Mouse (Mus musculus) testis, adult 2 months (tissue): ENCODE measurements at regions not wholly inside any gene's neighbourhood (a gene's known extent, or its start where the extent isn't known, plus 50 kb on each side); places are given as distances from the start of the nearest gene placed in this dataset.

Source experiments
- CTCF ChIP-seq: fragments of 200-500 bp; IDR thresholded peaks from 2 replicates; pipeline ENCODE4 v1.5.1; 2012; ENCODE audit warnings: low read depth, mild to moderate bottlenecking, inconsistent platforms, low read length, moderate library complexity; ENCODE audit not compliant: control insufficient read depth, insufficient read depth, insufficient replicate concordance
- POLR2A ChIP-seq: fragments of 200-500 bp; IDR thresholded peaks from 2 replicates; pipeline ENCODE4 v1.6.1; 2012; ENCODE audit warnings: low read depth, mild to moderate bottlenecking, inconsistent platforms, low read length, moderate library complexity; ENCODE audit not compliant: control insufficient read depth

DNA sequence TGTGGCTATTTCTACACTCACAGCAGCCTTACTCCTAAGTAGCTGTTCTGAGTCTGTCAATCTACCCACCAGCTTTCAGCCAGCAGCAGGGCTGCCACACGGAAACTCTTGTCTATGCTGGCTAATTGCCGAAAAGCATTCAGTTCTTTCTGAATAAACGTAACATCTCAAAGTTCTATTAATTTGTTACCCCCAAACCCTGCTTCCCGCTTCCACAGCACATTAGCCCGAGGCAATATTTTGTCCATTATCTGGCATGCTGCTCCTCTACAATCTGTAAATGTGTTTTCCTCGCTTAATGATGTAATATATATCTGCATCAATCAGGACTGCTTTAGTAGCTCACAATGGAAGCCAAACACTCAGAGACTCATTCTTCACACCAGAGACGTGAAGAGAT lies 224.2 kb upstream of the Meis2 start:
- TF ChIP-seq CTCF (no peak), POLR2A (no peak)
